Mouse (Mus musculus): Measurements from ENCODE around the gene Vmn1r169. TPM values are rescaled to one million over a fixed set of nuclear protein-coding genes. Genes with fewer than 3 reads are reported as not detected.
"Not testable (repeated sequence)": the region's sequence is repeated elsewhere in the genome, so short reads cannot be mapped to it uniquely, and the experiment has no call there.

Gene Vmn1r169
- not detected in 2 replicates for polyA plus RNA-seq (2015; fragmentation: Nextera tagmentation; extraction: Ambion mirVana)

GRCm38 (mm10) chr7:23575226-23575625 lies at the start of gene Vmn1r169:
Vmn1r169 (plus strand) TSS chr7:23575526.
- H3K4me3 ChIP-seq (ENCODE audit: low read length); H3K4me1 ChIP-seq (ENCODE audit: control insufficient read depth, insufficient read depth, low read length); H3K36me3 ChIP-seq (ENCODE audit: control insufficient read depth, insufficient read depth, low read length); H3K27me3 ChIP-seq (replicated peaks; ENCODE audit: control insufficient read depth, insufficient read depth, low read length); H3K27ac ChIP-seq (ENCODE audit: low read length); H3K9me3 ChIP-seq (ENCODE audit: control insufficient read depth, low read length); H3K4me2 ChIP-seq (ENCODE audit: low read depth, low read length); H3K9ac ChIP-seq (ENCODE audit: low read depth, low read length); ATAC-seq: not testable (repeated sequence)
- 73% methylated on average over 1 of the region's 2 CpGs for WGBS

- not testable (repeated sequence) for ATAC-seq; H3K9ac ChIP-seq (ENCODE audit: low read depth, low read length); H3K36me3 ChIP-seq (ENCODE audit: control insufficient read depth, insufficient read depth, low read length); H3K27me3 ChIP-seq (replicated peaks; ENCODE audit: control insufficient read depth, insufficient read depth, low read length); H3K9me3 ChIP-seq (ENCODE audit: control insufficient read depth, low read length); H3K4me3 ChIP-seq (ENCODE audit: low read length); H3K4me2 ChIP-seq (ENCODE audit: low read depth, low read length); H3K27ac ChIP-seq (ENCODE audit: low read length); H3K4me1 ChIP-seq (ENCODE audit: control insufficient read depth, insufficient read depth, low read length)
- no CpG with 5 or more reads among the region's 1 CpGs for WGBS
Measured at GRCm38 (mm10) chr7:23539432-23539831, 35.9 kb upstream of the Vmn1r169 start, which contains the start of gene Vmn1r168. Vmn1r168 (plus strand) TSS chr7:23539732.

GRCm38 (mm10) chr7:23605875-23606274 lies 30.5 kb downstream of the Vmn1r169 start, which contains the start of gene Vmn1r170:
Vmn1r170 (plus strand) TSS chr7:23606175.
- 37% methylated on average over 1 of the region's 1 CpGs for WGBS
- not testable (repeated sequence) for H3K4me1 ChIP-seq (ENCODE audit: control insufficient read depth, insufficient read depth, low read length); H3K4me2 ChIP-seq (ENCODE audit: low read depth, low read length); H3K27me3 ChIP-seq (replicated peaks; ENCODE audit: control insufficient read depth, insufficient read depth, low read length); ATAC-seq; H3K36me3 ChIP-seq (ENCODE audit: control insufficient read depth, insufficient read depth, low read length); H3K4me3 ChIP-seq (ENCODE audit: low read length); H3K9ac ChIP-seq (ENCODE audit: low read depth, low read length); H3K9me3 ChIP-seq (ENCODE audit: control insufficient read depth, low read length); H3K27ac ChIP-seq (ENCODE audit: low read length)

Other genes with a start within 250 kb of the Vmn1r169 start
- gene Nlrp5, start 189.6 kb upstream of the Vmn1r169 start, polyA plus RNA-seq (2015; fragmentation: Nextera tagmentation; extraction: Ambion mirVana): not detected in 2 replicates
- not detected in 2 replicates for gene Vmn1r167, start 68.3 kb upstream of the Vmn1r169 start, polyA plus RNA-seq (2015; fragmentation: Nextera tagmentation; extraction: Ambion mirVana)
- gene Vmn1r168, start 35.8 kb upstream of the Vmn1r169 start, polyA plus RNA-seq (2015; fragmentation: Nextera tagmentation; extraction: Ambion mirVana): not detected in 2 replicates
- gene Vmn1r170, start 30.6 kb downstream of the Vmn1r169 start, polyA plus RNA-seq (2015; fragmentation: Nextera tagmentation; extraction: Ambion mirVana): not detected in 2 replicates
- not detected in 2 replicates for gene Vmn1r171, start 55.2 kb downstream of the Vmn1r169 start, polyA plus RNA-seq (2015; fragmentation: Nextera tagmentation; extraction: Ambion mirVana)
- not detected in 2 replicates for gene Vmn1r172, start 82.8 kb downstream of the Vmn1r169 start, polyA plus RNA-seq (2015; fragmentation: Nextera tagmentation; extraction: Ambion mirVana)
- not detected in 2 replicates for gene Vmn1r173, start 125.2 kb downstream of the Vmn1r169 start, polyA plus RNA-seq (2015; fragmentation: Nextera tagmentation; extraction: Ambion mirVana)
- gene Vmn1r174, start 176.7 kb downstream of the Vmn1r169 start, polyA plus RNA-seq (2015; fragmentation: Nextera tagmentation; extraction: Ambion mirVana): not detected in 2 replicates
- not detected in 2 replicates for gene Vmn1r175, start 235.1 kb downstream of the Vmn1r169 start, polyA plus RNA-seq (2015; fragmentation: Nextera tagmentation; extraction: Ambion mirVana)